Mouse (Mus musculus): ENCODE measurements around the gene Cdyl2. TPM values are rescaled to one million over a fixed set of nuclear protein-coding genes. Genes with fewer than 3 reads are reported as not detected.

The Cdyl2 gene
- polyA plus RNA-seq, 1 experiment from 2014 or later: 3.6 TPM

- Histone ChIP-seq H3K9ac (no peak overlapping the region), H3K27ac (no peak overlapping the region), H3K36me3 (no peaks in the 10 kb centered on the region), H3K4me1 (peaks cover 13% of the 10 kb centered on the region), H3K27me3 (replicated peaks) (no peaks in the 10 kb centered on the region), H3K4me2 (no peak overlapping the region), H3K9me3 (replicated peaks) (no peaks in the 10 kb centered on the region), H3K4me3 (no peak overlapping the region)
- 74% methylated on average over 5 of the region's 5 CpGs for WGBS (ENCODE audit: insufficient replicate concordance)
- ATAC-seq: no peak
Measured at GRCm38 (mm10) chr8:116619221-116619620, 113.6 kb downstream of the Cdyl2 start.

GRCm38 (mm10) chr8:116618797-116619196 lies 114.0 kb downstream of the Cdyl2 start:
- no peaks in the 10 kb centered on the region for H3K27me3 ChIP-seq (replicated peaks)
- H3K9ac ChIP-seq: no peak overlapping the region
- H3K27ac ChIP-seq: no peak overlapping the region
- WGBS (ENCODE audit: insufficient replicate concordance): 75% methylated on average over 10 of the region's 10 CpGs
- no peak for ATAC-seq
- H3K4me1 ChIP-seq: peaks cover 13% of the 10 kb centered on the region
- H3K36me3 ChIP-seq: no peaks in the 10 kb centered on the region
- H3K9me3 ChIP-seq (replicated peaks): no peaks in the 10 kb centered on the region
- no peak overlapping the region for H3K4me3 ChIP-seq
- H3K4me2 ChIP-seq: no peak overlapping the region

- 64% methylated on average over 4 of the region's 4 CpGs for WGBS (ENCODE audit: insufficient replicate concordance)
Measured at GRCm38 (mm10) chr8:116617891-116618290, 114.9 kb downstream of the Cdyl2 start.

GRCm38 (mm10) chr8:116616369-116616768 lies 116.4 kb downstream of the Cdyl2 start:
- Histone ChIP-seq H3K4me3 (no peak overlapping the region), H3K4me1 (peaks cover 2% of the 10 kb centered on the region), H3K36me3 (no peaks in the 10 kb centered on the region), H3K9ac (no peak overlapping the region), H3K27ac (no peak overlapping the region), H3K9me3 (replicated peaks) (no peaks in the 10 kb centered on the region), H3K4me2 (no peak overlapping the region), H3K27me3 (replicated peaks) (no peaks in the 10 kb centered on the region)
- no peak for ATAC-seq

More at GRCm38 (mm10) chr8:116617891-116618290, 114.9 kb downstream of the Cdyl2 start:
- Histone ChIP-seq H3K27ac (no peak overlapping the region), H3K27me3 (replicated peaks) (no peaks in the 10 kb centered on the region), H3K4me2 (no peak overlapping the region), H3K9me3 (replicated peaks) (no peaks in the 10 kb centered on the region), H3K4me1 (peaks cover 13% of the 10 kb centered on the region), H3K9ac (no peak overlapping the region), H3K4me3 (no peak overlapping the region), H3K36me3 (no peaks in the 10 kb centered on the region)
- no peak for ATAC-seq

GRCm38 (mm10) chr8:116614901-116615300 lies 117.9 kb downstream of the Cdyl2 start:
- no peak for ATAC-seq
- no peaks in the 10 kb centered on the region for H3K36me3 ChIP-seq
- no peaks in the 10 kb centered on the region for H3K9me3 ChIP-seq (replicated peaks)
- no peaks in the 10 kb centered on the region for H3K27me3 ChIP-seq (replicated peaks)
- H3K27ac ChIP-seq: no peak overlapping the region
- H3K4me1 ChIP-seq: no peaks in the 10 kb centered on the region
- 79% methylated on average over 7 of the region's 7 CpGs for WGBS (ENCODE audit: insufficient replicate concordance)
- no peak overlapping the region for H3K4me2 ChIP-seq
- no peak overlapping the region for H3K4me3 ChIP-seq
- H3K9ac ChIP-seq: no peak overlapping the region

- 28% methylated on average over 11 of the region's 13 CpGs for WGBS (ENCODE audit: insufficient replicate concordance)
- H3K9me3 ChIP-seq (replicated peaks): peaks cover 20% of the 10 kb centered on the region; the same call in 1 of the 2 replicates
- H3K27ac ChIP-seq: no peak overlapping the region
- H3K27me3 ChIP-seq (replicated peaks): no peaks in the 10 kb centered on the region
- no peak overlapping the region for H3K4me2 ChIP-seq
- H3K4me1 ChIP-seq: no peaks in the 10 kb centered on the region
- H3K4me3 ChIP-seq: no peak overlapping the region
- H3K9ac ChIP-seq: no peak overlapping the region
- no peak for ATAC-seq
- H3K36me3 ChIP-seq: no peaks in the 10 kb centered on the region
Measured at GRCm38 (mm10) chr8:116606171-116606570, 126.6 kb downstream of the Cdyl2 start.

- no peak overlapping the region for H3K9ac ChIP-seq
- H3K4me2 ChIP-seq: no peak overlapping the region
- H3K9me3 ChIP-seq (replicated peaks): peaks cover 20% of the 10 kb centered on the region; the same call in 1 of the 2 replicates
- no peaks in the 10 kb centered on the region for H3K27me3 ChIP-seq (replicated peaks)
- H3K36me3 ChIP-seq: no peaks in the 10 kb centered on the region
- no peak overlapping the region for H3K27ac ChIP-seq
- WGBS (ENCODE audit: insufficient replicate concordance): 79% methylated on average over 4 of the region's 4 CpGs
- no peak for ATAC-seq
- no peak overlapping the region for H3K4me3 ChIP-seq
- no peaks in the 10 kb centered on the region for H3K4me1 ChIP-seq
Measured at GRCm38 (mm10) chr8:116602806-116603205, 130.0 kb downstream of the Cdyl2 start.

GRCm38 (mm10) chr8:116599728-116600127 lies 133.1 kb downstream of the Cdyl2 start:
- WGBS (ENCODE audit: insufficient replicate concordance): 34% methylated on average over 6 of the region's 6 CpGs
- no peak overlapping the region for H3K27ac ChIP-seq
- H3K9ac ChIP-seq: no peak overlapping the region
- peaks cover 14% of the 10 kb centered on the region; the same call in 1 of the 2 replicates for H3K9me3 ChIP-seq (replicated peaks)
- H3K36me3 ChIP-seq: no peaks in the 10 kb centered on the region
- H3K4me1 ChIP-seq: no peaks in the 10 kb centered on the region
- H3K4me3 ChIP-seq: no peak overlapping the region
- no peaks in the 10 kb centered on the region for H3K27me3 ChIP-seq (replicated peaks)
- H3K4me2 ChIP-seq: no peak overlapping the region
- ATAC-seq: no peak

GRCm38 (mm10) chr8:116591226-116591625 lies 141.6 kb downstream of the Cdyl2 start:
- no peaks in the 10 kb centered on the region for H3K27me3 ChIP-seq (replicated peaks)
- H3K36me3 ChIP-seq: no peaks in the 10 kb centered on the region
- no peak overlapping the region for H3K9ac ChIP-seq
- H3K4me2 ChIP-seq: no peak overlapping the region
- 77% methylated on average over 10 of the region's 10 CpGs for WGBS (ENCODE audit: insufficient replicate concordance)
- no peaks in the 10 kb centered on the region for H3K4me1 ChIP-seq
- H3K27ac ChIP-seq: no peak overlapping the region
- ATAC-seq: no peak
- no peak overlapping the region for H3K4me3 ChIP-seq
- no peaks in the 10 kb centered on the region for H3K9me3 ChIP-seq (replicated peaks)

GRCm38 (mm10) chr8:116590546-116590945 lies 142.2 kb downstream of the Cdyl2 start:
- no peaks in the 10 kb centered on the region for H3K36me3 ChIP-seq
- no peak overlapping the region for H3K27ac ChIP-seq
- H3K9me3 ChIP-seq (replicated peaks): no peaks in the 10 kb centered on the region
- no peak for ATAC-seq
- H3K9ac ChIP-seq: no peak overlapping the region
- no peak overlapping the region for H3K4me2 ChIP-seq
- H3K4me1 ChIP-seq: no peaks in the 10 kb centered on the region
- H3K4me3 ChIP-seq: no peak overlapping the region
- 28% methylated on average over 4 of the region's 4 CpGs for WGBS (ENCODE audit: insufficient replicate concordance)
- H3K27me3 ChIP-seq (replicated peaks): no peaks in the 10 kb centered on the region

- H3K27ac ChIP-seq: no peak overlapping the region
- no peak overlapping the region for H3K9ac ChIP-seq
- H3K36me3 ChIP-seq: no peaks in the 10 kb centered on the region
- no peaks in the 10 kb centered on the region for H3K27me3 ChIP-seq (replicated peaks)
- H3K4me2 ChIP-seq: no peak overlapping the region
- H3K4me1 ChIP-seq: no peaks in the 10 kb centered on the region
- no peak for ATAC-seq
- 77% methylated on average over 14 of the region's 14 CpGs for WGBS (ENCODE audit: insufficient replicate concordance)
- no peak overlapping the region for H3K4me3 ChIP-seq
- no peaks in the 10 kb centered on the region for H3K9me3 ChIP-seq (replicated peaks)
Measured at GRCm38 (mm10) chr8:116590106-116590505, 142.7 kb downstream of the Cdyl2 start.

- no peaks in the 10 kb centered on the region for H3K4me1 ChIP-seq
- 66% methylated on average over 19 of the region's 19 CpGs for whole genome bisulfite sequencing (ENCODE audit: insufficient replicate concordance)
- H3K9me3 ChIP-seq (replicated peaks): no peaks in the 10 kb centered on the region
- peaks cover 9% of the 10 kb centered on the region for H3K36me3 ChIP-seq
- H3K4me3 ChIP-seq: no peak overlapping the region
- no peak overlapping the region for H3K27ac ChIP-seq
- H3K4me2 ChIP-seq: no peak overlapping the region
- ATAC-seq: no peak
- H3K9ac ChIP-seq: no peak overlapping the region
- H3K27me3 ChIP-seq (replicated peaks): no peaks in the 10 kb centered on the region
Measured at GRCm38 (mm10) chr8:116587616-116588468, 144.9 kb downstream of the Cdyl2 start.
